Mouse (Mus musculus) myocyte (in vitro differentiated cells): ENCODE results near the gene Nfya. TPM values are rescaled to one million over a fixed set of nuclear protein-coding genes. Genes with fewer than 3 reads are reported as not detected.

Experiments used
- H3K27me3 ChIP-seq: one replicate; pipeline ENCODE4 v1.6.1; 2011; ENCODE audit not compliant: control insufficient read depth, insufficient read depth, insufficient read length
- H3K36me3 ChIP-seq: one replicate; pipeline ENCODE4 v1.6.1; 2011; ENCODE audit not compliant: control insufficient read depth, insufficient read depth
- H3K4me2 ChIP-seq: one replicate; pipeline ENCODE4 v1.6.1; 2011; ENCODE audit warnings: low read depth, control low read depth
- H3K4me3 ChIP-seq: one replicate; pipeline ENCODE4 v1.5.1; 2011; ENCODE audit warnings: mild to moderate bottlenecking, control low read depth, moderate library complexity
- H3K79me2 ChIP-seq: one replicate; pipeline ENCODE4 v1.6.1; 2011; ENCODE audit not compliant: control insufficient read depth, insufficient read depth
- H3ac ChIP-seq: one replicate; pipeline ENCODE4 v1.6.1; 2011; ENCODE audit not compliant: control insufficient read depth, insufficient read length
- CEBPB ChIP-seq: IDR thresholded peaks from 2 replicates; pipeline ENCODE4 v1.6.1; 2011; ENCODE audit warnings: mild to moderate bottlenecking, moderate library complexity; ENCODE audit not compliant: poor library complexity, insufficient read depth, severe bottlenecking
- E2F4 ChIP-seq: IDR thresholded peaks from one replicate; pipeline ENCODE4 v1.6.1; 2011; ENCODE audit warnings: mild to moderate bottlenecking, control low read depth, moderate library complexity; ENCODE audit not compliant: insufficient read depth
- MAX ChIP-seq: IDR thresholded peaks from one replicate; pipeline ENCODE4 v1.6.1; 2011; ENCODE audit warnings: low read depth, mild to moderate bottlenecking, control low read depth
- MYOD1 ChIP-seq, 3 experiments: IDR thresholded peaks; one replicate each; pipeline ENCODE4 v1.6.1; 2011; ENCODE audit warnings: control low read depth in 2 of 3, low read depth in 2 of 3, mild to moderate bottlenecking in 2 of 3, moderate library complexity in 1 of 3; ENCODE audit not compliant: insufficient read length in 2 of 3, control insufficient read depth in 1 of 3
- MYOG ChIP-seq, 3 experiments: IDR thresholded peaks; one replicate each; pipeline ENCODE4 v1.6.1; 2011; ENCODE audit warnings: control low read depth in 2 of 3, low read depth in 2 of 3, mild to moderate bottlenecking in 2 of 3; ENCODE audit not compliant: insufficient read length in 2 of 3, control insufficient read depth in 1 of 3, insufficient read depth in 1 of 3
- POLR2A ChIP-seq: IDR thresholded peaks from one replicate; pipeline ENCODE4 v1.6.1; 2011; ENCODE audit warnings: low read depth, mild to moderate bottlenecking, control low read depth, moderate library complexity; ENCODE audit not compliant: insufficient read length
- POLR2AphosphoS2 ChIP-seq: IDR thresholded peaks from one replicate; pipeline ENCODE4 v1.6.1; 2011; ENCODE audit warnings: low read depth, control low read depth; ENCODE audit not compliant: insufficient read length
- REST ChIP-seq: IDR thresholded peaks from one replicate; pipeline ENCODE4 v1.6.1; 2011; ENCODE audit warnings: mild to moderate bottlenecking, control low read depth, moderate library complexity; ENCODE audit not compliant: insufficient read depth, insufficient read length
- SRF ChIP-seq: IDR thresholded peaks from one replicate; pipeline ENCODE4 v1.6.1; 2011; ENCODE audit warnings: low read depth; ENCODE audit not compliant: control insufficient read depth, insufficient read length
- TCF12 ChIP-seq: IDR thresholded peaks from one replicate; pipeline ENCODE4 v1.6.1; 2011; ENCODE audit warnings: mild to moderate bottlenecking, control low read depth; ENCODE audit not compliant: poor library complexity, insufficient read depth, severe bottlenecking
- TCF3 ChIP-seq: IDR thresholded peaks from one replicate; pipeline ENCODE4 v1.6.1; 2011; ENCODE audit warnings: low read depth, control low read depth; ENCODE audit not compliant: insufficient read length
- USF1 ChIP-seq: IDR thresholded peaks from one replicate; pipeline ENCODE4 v1.6.1; 2011; ENCODE audit warnings: low read depth, mild to moderate bottlenecking, control low read depth, moderate library complexity
- polyA plus RNA-seq: library from polyadenylated mRNA; unstranded; fragments of >200 nt; fragmentation: generic; extraction: Trizol; gene quantifications from one replicate; pipeline ENCODE4 v1.2.1, GENCODE M21; 2012; ENCODE audit warnings: missing spikeins

The Nfya gene
- polyA plus RNA-seq, 1 experiment, result 17.0 TPM

DNA sequence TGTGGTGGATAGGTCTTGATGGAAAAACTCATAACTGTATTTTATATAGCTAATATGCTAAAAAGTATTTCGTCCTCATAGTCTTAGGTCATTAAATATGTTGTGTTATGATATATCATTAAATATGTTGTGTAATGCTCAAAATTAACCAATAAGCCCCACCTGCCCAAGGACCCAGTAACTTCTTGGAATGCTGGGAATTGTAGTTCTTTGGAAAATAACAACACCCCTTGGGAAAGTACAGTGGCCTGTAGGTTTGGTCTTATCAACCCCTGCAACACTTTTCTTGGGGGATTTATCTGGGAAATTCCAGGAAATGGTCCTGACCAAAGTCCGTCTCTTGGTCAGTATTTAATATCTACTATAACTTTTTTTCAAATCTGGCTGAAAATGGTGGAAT is 66.6 kb downstream of the Nfya start:
- H3K36me3 ChIP-seq, result no peaks in the 10 kb centered on the region
- no peak overlapping the region for H3ac ChIP-seq
- H3K4me2 ChIP-seq, result no peak overlapping the region
- no peaks in the 10 kb centered on the region for H3K27me3 ChIP-seq
- no peak for TF ChIP-seq REST
- no peak for TF ChIP-seq MYOD1 (IDR thresholded peaks at IDR 0.05; ENCODE audit: control insufficient read depth in 1 of 3, insufficient read length in 2 of 3, low read depth in 2 of 3)
- no peak for TF ChIP-seq SRF
- no peak for TF ChIP-seq CEBPB
- TF ChIP-seq E2F4, result no peak
- no peak for TF ChIP-seq MAX
- no peak for TF ChIP-seq TCF12
- TF ChIP-seq MYOG (IDR thresholded peaks at IDR 0.05; ENCODE audit: control insufficient read depth in 1 of 3, insufficient read depth in 1 of 3, insufficient read length in 2 of 3, low read depth in 2 of 3), result no peak
- TF ChIP-seq POLR2AphosphoS2, result no peak
- no peak for TF ChIP-seq TCF3
- TF ChIP-seq USF1, result no peak
- TF ChIP-seq POLR2A, result no peak
- H3K79me2 ChIP-seq, result no peaks in the 10 kb centered on the region
- no peak overlapping the region for H3K4me3 ChIP-seq

GRCm38 (mm10) chr17:48341947-48342346 is 67.8 kb downstream of the Nfya start:
- Histone ChIP-seq H3K27me3 (no peaks in the 10 kb centered on the region), H3K79me2 (no peaks in the 10 kb centered on the region), H3ac (no peak overlapping the region), H3K4me3 (no peak overlapping the region), H3K4me2 (no peak overlapping the region), H3K36me3 (no peaks in the 10 kb centered on the region)
- TF ChIP-seq TCF12 (no peak), SRF (no peak), POLR2AphosphoS2 (no peak), MYOG (IDR thresholded peaks at IDR 0.05; ENCODE audit: control insufficient read depth in 1 of 3, insufficient read depth in 1 of 3, insufficient read length in 2 of 3, low read depth in 2 of 3) (no peak), REST (no peak), E2F4 (no peak), POLR2A (no peak), TCF3 (no peak), MAX (no peak), MYOD1 (IDR thresholded peaks at IDR 0.05; ENCODE audit: control insufficient read depth in 1 of 3, insufficient read length in 2 of 3, low read depth in 2 of 3) (no peak), USF1 (no peak), CEBPB (no peak)

GRCm38 (mm10) chr17:48340267-48340666 is 69.4 kb downstream of the Nfya start:
- Histone ChIP-seq H3K4me2 (no peak overlapping the region), H3K36me3 (no peaks in the 10 kb centered on the region), H3ac (no peak overlapping the region), H3K4me3 (no peak overlapping the region), H3K27me3 (no peaks in the 10 kb centered on the region), H3K79me2 (no peaks in the 10 kb centered on the region)
- TF ChIP-seq SRF (no peak), E2F4 (no peak), TCF3 (no peak), MYOG (IDR thresholded peaks at IDR 0.05; ENCODE audit: control insufficient read depth in 1 of 3, insufficient read depth in 1 of 3, insufficient read length in 2 of 3, low read depth in 2 of 3) (no peak), CEBPB (no peak)

Other genes with a start within 250 kb of the Nfya start
- not detected for gene A530064D06Rik, start 242.6 kb downstream of the Nfya start, polyA plus RNA-seq
- not detected for gene Trem1, start 177.1 kb downstream of the Nfya start, polyA plus RNA-seq
- gene Trem3, start 162.1 kb downstream of the Nfya start, polyA plus RNA-seq, result 2.4 TPM
- not detected for gene Treml4, start 145.6 kb downstream of the Nfya start, polyA plus RNA-seq
- gene Treml2, start 110.4 kb downstream of the Nfya start, polyA plus RNA-seq, result not detected
- not detected for gene B430306N03Rik, start 93.8 kb downstream of the Nfya start, polyA plus RNA-seq
- 0.04 TPM for gene Trem2, start 63.5 kb downstream of the Nfya start, polyA plus RNA-seq
- 0.22 TPM for gene Treml1, start 50.0 kb downstream of the Nfya start, polyA plus RNA-seq
- gene Oard1, start 108 bp upstream of the Nfya start, polyA plus RNA-seq, result 7.5 TPM
- gene Apobec2, start 23.0 kb upstream of the Nfya start, polyA plus RNA-seq, result 122 TPM
- gene Tspo2, start 41.6 kb upstream of the Nfya start, polyA plus RNA-seq, result not detected
- gene Unc5cl, start 45.0 kb upstream of the Nfya start, polyA plus RNA-seq, result not detected